Mouse (Mus musculus) thymus, adult 2 months (tissue): ENCODE results near the gene Ruvbl2. TPM values are rescaled to one million over a fixed set of nuclear protein-coding genes. Genes with fewer than 3 reads are reported as not detected.
"Not testable (repeated sequence)": the region's sequence is repeated elsewhere in the genome, so short reads cannot be mapped to it uniquely, and the experiment has no call there.

ENCODE experiments used
- DNase-seq: peaks from one replicate; pipeline ENCODE4 v3.0.0; 2021
- H3K27ac ChIP-seq: fragments of 200-500 bp; 2 replicates; pipeline ENCODE4 v1.5.1; 2012; ENCODE audit warnings: low read length, control low read depth; ENCODE audit not compliant: control insufficient read depth, insufficient read depth
- H3K27me3 ChIP-seq: fragments of 200-500 bp; 2 replicates; pipeline ENCODE4 v1.6.1; 2012; ENCODE audit warnings: mild to moderate bottlenecking, low read length, moderate library complexity, mixed read lengths; ENCODE audit not compliant: control insufficient read depth, insufficient read depth
- H3K36me3 ChIP-seq: fragments of 200-500 bp; 2 replicates; pipeline ENCODE4 v1.6.1; 2012; ENCODE audit warnings: mild to moderate bottlenecking, low read length, moderate library complexity; ENCODE audit not compliant: control insufficient read depth, insufficient read depth
- H3K4me1 ChIP-seq: fragments of 200-500 bp; replicated peaks from 2 replicates; pipeline ENCODE4 v1.6.1; 2012; ENCODE audit warnings: low read length; ENCODE audit not compliant: control insufficient read depth, insufficient read depth
- H3K4me3 ChIP-seq: fragments of 200-500 bp; 2 replicates; pipeline ENCODE4 v1.5.1; 2012; ENCODE audit warnings: mild to moderate bottlenecking, low read length, control low read depth, moderate library complexity; ENCODE audit not compliant: control insufficient read depth, insufficient read depth
- CTCF ChIP-seq: fragments of 200-500 bp; IDR thresholded peaks from 2 replicates; pipeline ENCODE4 v1.5.1; 2012; ENCODE audit warnings: mild to moderate bottlenecking, control low read depth, low read length, moderate library complexity, borderline replicate concordance; ENCODE audit not compliant: control insufficient read depth, poor library complexity, insufficient read depth; ENCODE audit errors: extremely low read depth
- POLR2A ChIP-seq: fragments of 200-500 bp; IDR thresholded peaks from 2 replicates; pipeline ENCODE4 v1.6.1; 2012; ENCODE audit warnings: mild to moderate bottlenecking, low read length, control low read depth, moderate library complexity; ENCODE audit not compliant: control insufficient read depth, poor library complexity, insufficient read depth; ENCODE audit errors: extremely low read depth
- WGBS: fragments of 180-500 bp; shearing (Covaris S2); methylation state at CpG from one replicate; pipeline ENCODE4 v1.1.7; 2018; 5-methylcytosine and 5-hydroxymethylcytosine counted together
- polyA plus RNA-seq: library from polyadenylated mRNA; depleted of rRNA; stranded (reverse); fragments of >200 nt; gene quantifications from 2 replicates; pipeline ENCODE4 v1.2.3, GENCODE M21; 2012

Gene Ruvbl2
- polyA plus RNA-seq, 1 experiment, result 124 TPM

- H3K27me3 ChIP-seq, result peaks cover 13% of the 10 kb centered on the region
- no peaks in the 10 kb centered on the region for H3K36me3 ChIP-seq
- no peak for DNase-seq
- H3K27ac ChIP-seq, result no peak overlapping the region
- no peak overlapping the region for H3K4me3 ChIP-seq
- WGBS, result 79% methylated on average over 10 of the region's 10 CpGs
- peaks cover 4% of the 10 kb centered on the region; the same call in 1 of the 2 replicates for H3K4me1 ChIP-seq
- TF ChIP-seq CTCF (no peak), POLR2A (no peak)
Measured at GRCm38 (mm10) chr7:45401521-45402085, 36.3 kb downstream of the Ruvbl2 start.

GRCm38 (mm10) chr7:45396787-45397186, 41.1 kb downstream of the Ruvbl2 start:
- Histone ChIP-seq H3K36me3 (peaks cover 6% of the 10 kb centered on the region), H3K4me3 (no peak overlapping the region), H3K27ac (no peak overlapping the region), H3K4me1 (peaks cover 10% of the 10 kb centered on the region), H3K27me3 (no peaks in the 10 kb centered on the region)
- 56% methylated on average over 2 of the region's 2 CpGs for WGBS
- no peak for DNase-seq
- no peak for TF ChIP-seq CTCF
- no peak for TF ChIP-seq POLR2A

- not testable (repeated sequence) for H3K27ac ChIP-seq, H3K27me3 ChIP-seq, H3K36me3 ChIP-seq, DNase-seq, H3K4me1 ChIP-seq
- H3K4me3 ChIP-seq, result peak overlapping the region; percentile 48
- WGBS, result 3% methylated on average over 3 of the region's 3 CpGs
Measured at GRCm38 (mm10) chr7:45396337-45396775, 41.5 kb downstream of the Ruvbl2 start.

- H3K4me3 ChIP-seq, result peak within 1 kb of the TSS; percentile 55
- 0 out of 2 replicates have a peak, but pooled peaks have one; percentile 18 for TF ChIP-seq CTCF
- TF ChIP-seq POLR2A, result peak; percentile 91
Measured at GRCm38 (mm10) chr7:45395578-45396336, 42.1 kb downstream of the Ruvbl2 start, which contains the start of gene Snrnp70. Snrnp70 (minus strand) TSS chr7:45395742.

DNA sequence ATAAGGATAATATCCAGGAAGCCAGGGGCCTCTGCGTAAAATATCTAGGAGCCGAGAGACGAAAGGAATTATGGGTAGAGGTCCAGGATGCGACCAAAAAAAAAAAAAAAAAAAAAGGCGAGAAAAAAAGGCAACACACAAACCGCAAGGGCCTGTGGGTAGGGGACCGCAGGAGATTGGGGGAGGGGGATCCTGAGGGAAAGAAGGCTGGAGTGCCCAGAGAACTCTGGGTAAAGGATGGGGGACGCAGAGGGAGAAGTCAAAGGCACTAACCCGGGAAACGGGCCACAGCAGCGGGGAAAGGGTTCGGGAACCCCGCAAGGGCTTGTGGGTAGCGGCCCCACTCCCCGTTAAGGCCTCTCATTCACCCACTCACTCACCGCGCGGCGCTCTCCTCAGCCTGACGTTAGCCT, 42.8 kb downstream of the Ruvbl2 start:
- DNase-seq, result no peak
- peak overlapping the region; percentile 76 for H3K27ac ChIP-seq
- 0% methylated on average over 20 of the region's 20 CpGs for WGBS
- H3K27me3 ChIP-seq, result no peaks in the 10 kb centered on the region
- H3K4me1 ChIP-seq, result peaks cover 10% of the 10 kb centered on the region
- TF ChIP-seq CTCF (0 out of 2 replicates have a peak, but pooled peaks have one; percentile 5), POLR2A (no peak)
- H3K36me3 ChIP-seq, result peaks cover 19% of the 10 kb centered on the region
- H3K4me3 ChIP-seq, result peak overlapping the region; percentile 55

More at GRCm38 (mm10) chr7:45395578-45396336, 42.1 kb downstream of the Ruvbl2 start, which contains the start of gene Snrnp70:
- under 1% methylated on average over 60 of the region's 60 CpGs for WGBS
- Histone ChIP-seq H3K27me3 (no peaks in the 10 kb centered on the region), H3K27ac (peak within 1 kb of the TSS; percentile 76), H3K36me3 (peaks cover 13% of the 10 kb centered on the region), H3K4me1 (peaks cover 10% of the 10 kb centered on the region)
- DNase-seq, result peak; percentile 100

- Histone ChIP-seq H3K4me1 (no peaks in the 10 kb centered on the region), H3K36me3 (peaks cover 99% of the 10 kb centered on the region), H3K27me3 (no peaks in the 10 kb centered on the region), H3K27ac (no peak overlapping the region), H3K4me3 (no peak overlapping the region)
- WGBS, result 97% methylated on average over 3 of the region's 3 CpGs
- no peak for TF ChIP-seq POLR2A
- TF ChIP-seq CTCF, result no peak
- no peak for DNase-seq
Measured at GRCm38 (mm10) chr7:45386077-45386476, 51.8 kb downstream of the Ruvbl2 start.

DNA sequence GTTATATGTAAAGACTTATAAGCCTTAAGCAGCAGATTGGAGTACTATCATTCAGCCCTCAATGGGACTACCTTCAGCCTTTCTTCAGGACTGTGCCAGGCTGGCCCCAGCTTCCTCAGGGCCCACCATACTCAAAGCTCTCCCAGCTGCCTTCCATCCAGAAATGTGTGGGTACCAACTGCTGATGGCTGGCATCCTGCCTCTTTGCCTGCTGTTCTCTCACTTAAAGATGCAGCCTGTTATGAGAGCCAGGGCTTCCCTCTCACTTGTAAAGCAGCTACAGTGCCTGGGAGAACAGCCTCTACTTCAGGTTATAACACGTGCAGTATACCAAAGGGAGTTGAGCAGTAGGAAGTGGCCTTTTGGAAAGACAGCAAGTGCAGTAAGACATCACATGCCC, 61.8 kb downstream of the Ruvbl2 start:
- no peaks in the 10 kb centered on the region for H3K4me1 ChIP-seq
- no peak overlapping the region for H3K27ac ChIP-seq
- no peak for DNase-seq
- no peaks in the 10 kb centered on the region for H3K27me3 ChIP-seq
- H3K4me3 ChIP-seq, result no peak overlapping the region
- WGBS, result 97% methylated on average over 1 of the region's 1 CpGs
- peaks cover 60% of the 10 kb centered on the region for H3K36me3 ChIP-seq
- no peak for TF ChIP-seq CTCF
- TF ChIP-seq POLR2A, result no peak
